Mouse (Mus musculus): ENCODE results near the gene Cped1.
A peak's percentile ranks its signal among the peaks of the same experiment; 100 is the strongest.
"Not testable (repeated sequence)": the region's sequence is repeated elsewhere in the genome, so short reads cannot be mapped to it uniquely, and the experiment has no call there.

Gene Cped1

GRCm38 (mm10) chr6:22091773-22092172 is 106.1 kb downstream of the Cped1 start:
- DNase-seq, result no peak

- DNase-seq, result no peak
These were observed 108.1 kb downstream of the Cped1 start for GRCm38 (mm10) chr6:22093792-22094191.

- peak; percentile 24 for DNase-seq
These were observed 112.0 kb downstream of the Cped1 start for GRCm38 (mm10) chr6:22097709-22098108.

GRCm38 (mm10) chr6:22099832-22100231 is 114.1 kb downstream of the Cped1 start:
- DNase-seq, result no peak

GRCm38 (mm10) chr6:22101939-22102338 is 116.2 kb downstream of the Cped1 start:
- peak; percentile 24 for DNase-seq

- no peak for DNase-seq
These were observed 117.0 kb downstream of the Cped1 start for GRCm38 (mm10) chr6:22102752-22103151.

- no peak for DNase-seq
These were observed 118.0 kb downstream of the Cped1 start for GRCm38 (mm10) chr6:22103713-22104112.

- DNase-seq, result no peak
These were observed 118.5 kb downstream of the Cped1 start for GRCm38 (mm10) chr6:22104211-22104610.

- no peak for DNase-seq
These were observed 128.4 kb downstream of the Cped1 start for GRCm38 (mm10) chr6:22114079-22114478.

GRCm38 (mm10) chr6:22116679-22117078 is 131.0 kb downstream of the Cped1 start:
- no peak for DNase-seq

- DNase-seq, result peak; percentile 59
These were observed 136.4 kb downstream of the Cped1 start for GRCm38 (mm10) chr6:22122080-22122479.

GRCm38 (mm10) chr6:22122693-22123092 is 137.0 kb downstream of the Cped1 start:
- no peak for DNase-seq

- no peak for DNase-seq
These were observed 137.6 kb downstream of the Cped1 start for GRCm38 (mm10) chr6:22123332-22123731.

- DNase-seq, result not testable (repeated sequence)
These were observed 139.0 kb downstream of the Cped1 start for GRCm38 (mm10) chr6:22124575-22125330.

GRCm38 (mm10) chr6:22135038-22135631 is 149.4 kb downstream of the Cped1 start:
- no peak for DNase-seq

GRCm38 (mm10) chr6:22136805-22137204 is 151.1 kb downstream of the Cped1 start:
- no peak for DNase-seq

- DNase-seq, result no peak
These were observed 155.1 kb downstream of the Cped1 start for GRCm38 (mm10) chr6:22140786-22141185.

GRCm38 (mm10) chr6:22147236-22147635 is 161.5 kb downstream of the Cped1 start:
- no peak for DNase-seq

- no peak for DNase-seq
These were observed 162.8 kb downstream of the Cped1 start for GRCm38 (mm10) chr6:22148511-22148910.

GRCm38 (mm10) chr6:22157461-22157860 is 171.7 kb downstream of the Cped1 start:
- DNase-seq, result no peak

GRCm38 (mm10) chr6:22161944-22162343 is 176.2 kb downstream of the Cped1 start:
- DNase-seq, result no peak

- DNase-seq, result no peak
These were observed 182.7 kb downstream of the Cped1 start for GRCm38 (mm10) chr6:22168388-22168787.

- DNase-seq, result no peak
These were observed 193.1 kb downstream of the Cped1 start for GRCm38 (mm10) chr6:22178721-22179295.

GRCm38 (mm10) chr6:22180316-22180715 is 194.6 kb downstream of the Cped1 start:
- DNase-seq, result peak; percentile 8

Measured in right cerebral cortex, adult 18-20 months (tissue).